Mouse (Mus musculus): ENCODE data around the gene Cdkl3. TPM values are rescaled to one million over a fixed set of nuclear protein-coding genes. Genes with fewer than 3 reads are reported as not detected.

Gene Cdkl3
- polyA plus RNA-seq, 1 experiment from 2014 or later = 4.8 TPM

GRCm38 (mm10) chr11:52046446-52047165 lies 42.6 kb downstream of the Cdkl3 start:
- H3K4me3 ChIP-seq (ENCODE audit: low read depth, low read length) = no peak overlapping the region
- no peak for ATAC-seq (ENCODE audit: low FRiP score, low TSS enrichment)
- 50% methylated on average over 4 of the region's 4 CpGs for WGBS
- no peak overlapping the region for H3K4me2 ChIP-seq (replicated peaks; ENCODE audit: low read depth)
- no peaks in the 10 kb centered on the region for H3K9me3 ChIP-seq (ENCODE audit: control insufficient read depth, low read length)
- no peak overlapping the region for H3K9ac ChIP-seq (ENCODE audit: low read length)
- no peaks in the 10 kb centered on the region for H3K4me1 ChIP-seq (replicated peaks; ENCODE audit: control insufficient read depth, insufficient read depth)
- H3K27ac ChIP-seq (replicated peaks) = no peak overlapping the region
- no peaks in the 10 kb centered on the region for H3K27me3 ChIP-seq (ENCODE audit: control insufficient read depth, insufficient read depth, low read length)
- H3K36me3 ChIP-seq (ENCODE audit: control insufficient read depth, insufficient read depth, low read length) = no peaks in the 10 kb centered on the region
- TF ChIP-seq EP300 (optimal IDR thresholded peaks at IDR 0.05) = no peak
- TF ChIP-seq CTCF (IDR thresholded peaks at IDR 0.05; ENCODE audit: low read depth) = no peak
- DNase-seq (ENCODE audit: low spot score) = no peak

GRCm38 (mm10) chr11:52053371-52053770 lies 49.4 kb downstream of the Cdkl3 start:
- WGBS = 70% methylated on average over 6 of the region's 6 CpGs
- H3K9me3 ChIP-seq (ENCODE audit: control insufficient read depth, low read length) = no peaks in the 10 kb centered on the region
- H3K36me3 ChIP-seq (ENCODE audit: control insufficient read depth, insufficient read depth, low read length) = no peaks in the 10 kb centered on the region
- ATAC-seq (ENCODE audit: low FRiP score, low TSS enrichment) = no peak
- H3K27me3 ChIP-seq (ENCODE audit: control insufficient read depth, insufficient read depth, low read length) = no peaks in the 10 kb centered on the region
- H3K9ac ChIP-seq (ENCODE audit: low read length) = no peak overlapping the region
- no peak for TF ChIP-seq CTCF (IDR thresholded peaks at IDR 0.05; ENCODE audit: low read depth)
- no peak for TF ChIP-seq EP300 (optimal IDR thresholded peaks at IDR 0.05)
- H3K4me1 ChIP-seq (replicated peaks; ENCODE audit: control insufficient read depth, insufficient read depth) = no peaks in the 10 kb centered on the region
- H3K4me3 ChIP-seq (ENCODE audit: low read depth, low read length) = no peak overlapping the region
- H3K27ac ChIP-seq (replicated peaks) = no peak overlapping the region
- no peak for DNase-seq (ENCODE audit: low spot score)
- H3K4me2 ChIP-seq (replicated peaks; ENCODE audit: low read depth) = no peak overlapping the region

GRCm38 (mm10) chr11:52054728-52055127 lies 50.7 kb downstream of the Cdkl3 start:
- no peak overlapping the region for H3K9ac ChIP-seq (ENCODE audit: low read length)
- ATAC-seq (ENCODE audit: low FRiP score, low TSS enrichment) = no peak
- no peaks in the 10 kb centered on the region for H3K27me3 ChIP-seq (ENCODE audit: control insufficient read depth, insufficient read depth, low read length)
- H3K36me3 ChIP-seq (ENCODE audit: control insufficient read depth, insufficient read depth, low read length) = no peaks in the 10 kb centered on the region
- DNase-seq (ENCODE audit: low spot score) = no peak
- TF ChIP-seq CTCF (IDR thresholded peaks at IDR 0.05; ENCODE audit: low read depth) = no peak
- TF ChIP-seq EP300 (optimal IDR thresholded peaks at IDR 0.05) = no peak
- no peaks in the 10 kb centered on the region for H3K4me1 ChIP-seq (replicated peaks; ENCODE audit: control insufficient read depth, insufficient read depth)
- H3K4me3 ChIP-seq (ENCODE audit: low read depth, low read length) = no peak overlapping the region
- WGBS = 94% methylated on average over 3 of the region's 3 CpGs
- H3K4me2 ChIP-seq (replicated peaks; ENCODE audit: low read depth) = no peak overlapping the region
- H3K9me3 ChIP-seq (ENCODE audit: control insufficient read depth, low read length) = no peaks in the 10 kb centered on the region
- H3K27ac ChIP-seq (replicated peaks) = no peak overlapping the region

GRCm38 (mm10) chr11:52056198-52056597 lies 52.2 kb downstream of the Cdkl3 start:
- Histone ChIP-seq H3K27ac (replicated peaks) (no peak overlapping the region), H3K4me3 (ENCODE audit: low read depth, low read length) (no peak overlapping the region), H3K9ac (ENCODE audit: low read length) (no peak overlapping the region), H3K27me3 (ENCODE audit: control insufficient read depth, insufficient read depth, low read length) (no peaks in the 10 kb centered on the region), H3K9me3 (ENCODE audit: control insufficient read depth, low read length) (no peaks in the 10 kb centered on the region), H3K36me3 (ENCODE audit: control insufficient read depth, insufficient read depth, low read length) (no peaks in the 10 kb centered on the region), H3K4me2 (replicated peaks; ENCODE audit: low read depth) (no peak overlapping the region), H3K4me1 (replicated peaks; ENCODE audit: control insufficient read depth, insufficient read depth) (no peaks in the 10 kb centered on the region)
- WGBS = 78% methylated on average over 5 of the region's 5 CpGs
- TF ChIP-seq CTCF (IDR thresholded peaks at IDR 0.05; ENCODE audit: low read depth) = no peak
- ATAC-seq (ENCODE audit: low FRiP score, low TSS enrichment) = no peak
- no peak for DNase-seq (ENCODE audit: low spot score)

GRCm38 (mm10) chr11:52059001-52059400 lies 55.0 kb downstream of the Cdkl3 start:
- no peaks in the 10 kb centered on the region for H3K4me1 ChIP-seq (replicated peaks; ENCODE audit: control insufficient read depth, insufficient read depth)
- DNase-seq (ENCODE audit: low spot score) (no peak), ATAC-seq (ENCODE audit: low FRiP score, low TSS enrichment) (no peak)
- no peaks in the 10 kb centered on the region for H3K27me3 ChIP-seq (ENCODE audit: control insufficient read depth, insufficient read depth, low read length)
- H3K27ac ChIP-seq (replicated peaks) = no peak overlapping the region
- no peaks in the 10 kb centered on the region for H3K9me3 ChIP-seq (ENCODE audit: control insufficient read depth, low read length)
- TF ChIP-seq EP300 (optimal IDR thresholded peaks at IDR 0.05) = no peak
- TF ChIP-seq CTCF (IDR thresholded peaks at IDR 0.05; ENCODE audit: low read depth) = no peak
- 41% methylated on average over 5 of the region's 5 CpGs for WGBS
- H3K4me3 ChIP-seq (ENCODE audit: low read depth, low read length) = no peak overlapping the region
- H3K36me3 ChIP-seq (ENCODE audit: control insufficient read depth, insufficient read depth, low read length) = no peaks in the 10 kb centered on the region
- no peak overlapping the region for H3K4me2 ChIP-seq (replicated peaks; ENCODE audit: low read depth)
- no peak overlapping the region for H3K9ac ChIP-seq (ENCODE audit: low read length)

GRCm38 (mm10) chr11:52060315-52060714 lies 56.3 kb downstream of the Cdkl3 start:
- DNase-seq (ENCODE audit: low spot score) (no peak), ATAC-seq (ENCODE audit: low FRiP score, low TSS enrichment) (no peak)
- 89% methylated on average over 4 of the region's 4 CpGs for WGBS
- Histone ChIP-seq H3K27me3 (ENCODE audit: control insufficient read depth, insufficient read depth, low read length) (no peaks in the 10 kb centered on the region), H3K27ac (replicated peaks) (no peak overlapping the region), H3K9me3 (ENCODE audit: control insufficient read depth, low read length) (no peaks in the 10 kb centered on the region), H3K4me1 (replicated peaks; ENCODE audit: control insufficient read depth, insufficient read depth) (no peaks in the 10 kb centered on the region), H3K4me3 (ENCODE audit: low read depth, low read length) (no peak overlapping the region), H3K9ac (ENCODE audit: low read length) (no peak overlapping the region), H3K4me2 (replicated peaks; ENCODE audit: low read depth) (no peak overlapping the region), H3K36me3 (ENCODE audit: control insufficient read depth, insufficient read depth, low read length) (no peaks in the 10 kb centered on the region)
- TF ChIP-seq CTCF (IDR thresholded peaks at IDR 0.05; ENCODE audit: low read depth) = no peak

Data from stomach, postnatal 0 days (tissue).